Mouse (Mus musculus) neural tube, embryonic 14.5 days (tissue): ENCODE data around the gene 5730596B20Rik. TPM values are rescaled to one million over a fixed set of nuclear protein-coding genes. Genes with fewer than 3 reads are reported as not detected.
A peak's percentile ranks its signal among the peaks of the same experiment; 100 is the strongest.

ENCODE experiments used
- ATAC-seq: fragments of 200-750 bp; cut with Nextera tagmentation; 2 replicates; pipeline ENCODE4 v1.8.0; 2017; ENCODE audit warnings: low read depth, mild to moderate bottlenecking, moderate TSS enrichment, moderate library complexity
- H3K27ac ChIP-seq: fragments of 300-500 bp; sonication (generic); 2 replicates; pipeline ENCODE4 v1.5.1; 2014; ENCODE audit warnings: low read depth, mild to moderate bottlenecking, control low read depth, low read length, moderate library complexity, mixed read lengths
- H3K27me3 ChIP-seq: fragments of 300-500 bp; sonication (generic); 2 replicates; pipeline ENCODE4 v1.6.1; 2014; ENCODE audit warnings: low read length; ENCODE audit not compliant: control insufficient read depth, insufficient read depth
- H3K36me3 ChIP-seq: fragments of 300-500 bp; sonication (generic); 2 replicates; pipeline ENCODE4 v1.6.1; 2014; ENCODE audit warnings: low read length, mixed read lengths; ENCODE audit not compliant: control insufficient read depth, insufficient read depth
- H3K4me1 ChIP-seq: fragments of 300-500 bp; sonication (generic); 2 replicates; pipeline ENCODE4 v1.6.1; 2014; ENCODE audit warnings: low read length; ENCODE audit not compliant: control insufficient read depth, insufficient read depth
- H3K4me2 ChIP-seq: fragments of 300-500 bp; sonication (generic); 2 replicates; pipeline ENCODE4 v1.6.1; 2014; ENCODE audit warnings: mild to moderate bottlenecking, low read depth, low read length, control low read depth
- H3K4me3 ChIP-seq: fragments of 300-500 bp; sonication (generic); 2 replicates; pipeline ENCODE4 v1.5.1; 2014; ENCODE audit warnings: low read depth, low read length, control low read depth, mixed read lengths
- H3K9ac ChIP-seq: fragments of 300-500 bp; sonication (generic); replicated peaks from 2 replicates; pipeline ENCODE4 v1.6.1; 2014; ENCODE audit warnings: low read depth, mild to moderate bottlenecking, control low read depth, low read length, mixed read lengths
- H3K9me3 ChIP-seq: fragments of 300-500 bp; sonication (generic); 2 replicates; pipeline ENCODE4 v1.6.1; 2016; ENCODE audit warnings: low read length; ENCODE audit not compliant: control insufficient read depth
- WGBS: fragments of 180-500 bp; shearing (Covaris S2); extraction: QIAGEN DNeasy Blood & Tissue Kit; methylation state at CpG from one replicate; pipeline ENCODE4 v1.1.7; 2014; 5-methylcytosine and 5-hydroxymethylcytosine counted together
- polyA plus RNA-seq: library from polyadenylated mRNA; unstranded; fragments of >200 nt; fragmentation: Nextera tagmentation; extraction: Ambion mirVana; gene quantifications from 2 replicates; pipeline ENCODE4 v1.2.1, GENCODE M21; 2014

5730596B20Rik gene
- polyA plus RNA-seq, 1 experiment from 2014 or later = 2.2 TPM

GRCm38 (mm10) chr6:52179690-52180089, 2.4 kb downstream of the 5730596B20Rik start:
- no peak for ATAC-seq
- Histone ChIP-seq H3K36me3 (peaks cover 8% of the 10 kb centered on the region; the same call in 1 of the 2 replicates), H3K27ac (peak overlapping the region; percentile 87), H3K4me2 (peak overlapping the region; percentile 90), H3K9ac (peak overlapping the region; percentile 76), H3K4me3 (peak overlapping the region; percentile 38), H3K4me1 (peaks cover 74% of the 10 kb centered on the region), H3K27me3 (no peaks in the 10 kb centered on the region), H3K9me3 (no peaks in the 10 kb centered on the region)
- WGBS = 3% methylated on average over 10 of the region's 10 CpGs

GRCm38 (mm10) chr6:52180213-52180710, 3.0 kb downstream of the 5730596B20Rik start:
- Histone ChIP-seq H3K4me3 (peak overlapping the region; percentile 38), H3K27ac (peak overlapping the region; percentile 87), H3K4me2 (peak overlapping the region; percentile 90), H3K4me1 (peaks cover 75% of the 10 kb centered on the region), H3K36me3 (peaks cover 8% of the 10 kb centered on the region; the same call in 1 of the 2 replicates), H3K9me3 (no peaks in the 10 kb centered on the region), H3K9ac (peak overlapping the region; percentile 76), H3K27me3 (no peaks in the 10 kb centered on the region)
- 8% methylated on average over 11 of the region's 11 CpGs for WGBS
- no peak for ATAC-seq

GRCm38 (mm10) chr6:52180726-52181125, 3.4 kb downstream of the 5730596B20Rik start:
- H3K9me3 ChIP-seq = no peaks in the 10 kb centered on the region
- peaks cover 8% of the 10 kb centered on the region; the same call in 1 of the 2 replicates for H3K36me3 ChIP-seq
- H3K27ac ChIP-seq = peak overlapping the region; percentile 87
- peak overlapping the region; percentile 90 for H3K4me2 ChIP-seq
- H3K9ac ChIP-seq = peak overlapping the region; percentile 76; the same call in 1 of the 2 replicates
- H3K4me3 ChIP-seq = peak overlapping the region; percentile 38; the same call in 1 of the 2 replicates
- no peak for ATAC-seq
- 18% methylated on average over 3 of the region's 3 CpGs for WGBS
- no peaks in the 10 kb centered on the region for H3K27me3 ChIP-seq
- peaks cover 75% of the 10 kb centered on the region for H3K4me1 ChIP-seq

- H3K4me1 ChIP-seq = peaks cover 68% of the 10 kb centered on the region
These were observed 4.7 kb downstream of the 5730596B20Rik start for GRCm38 (mm10) chr6:52182030-52182429.

GRCm38 (mm10) chr6:52182793-52183192, 5.5 kb downstream of the 5730596B20Rik start:
- peaks cover 64% of the 10 kb centered on the region for H3K4me1 ChIP-seq
- ATAC-seq = no peak
- H3K4me2 ChIP-seq = no peak overlapping the region
- H3K9ac ChIP-seq = no peak overlapping the region
- H3K27me3 ChIP-seq = no peaks in the 10 kb centered on the region
- peak overlapping the region; percentile 44; the same call in 1 of the 2 replicates for H3K27ac ChIP-seq
- H3K36me3 ChIP-seq = peaks cover 8% of the 10 kb centered on the region; the same call in 1 of the 2 replicates
- H3K4me3 ChIP-seq = no peak overlapping the region
- H3K9me3 ChIP-seq = no peaks in the 10 kb centered on the region
- 19% methylated on average over 1 of the region's 1 CpGs for WGBS

More at GRCm38 (mm10) chr6:52182030-52182429, 4.7 kb downstream of the 5730596B20Rik start:
- Histone ChIP-seq H3K27me3 (no peaks in the 10 kb centered on the region), H3K27ac (no peak overlapping the region), H3K9me3 (no peaks in the 10 kb centered on the region), H3K36me3 (peaks cover 8% of the 10 kb centered on the region; the same call in 1 of the 2 replicates), H3K4me2 (no peak overlapping the region), H3K9ac (no peak overlapping the region), H3K4me3 (no peak overlapping the region)
- WGBS = 36% methylated on average over 2 of the region's 2 CpGs
- no peak for ATAC-seq

GRCm38 (mm10) chr6:52183311-52184080, 6.2 kb downstream of the 5730596B20Rik start:
- Histone ChIP-seq H3K4me2 (no peak overlapping the region), H3K4me3 (no peak overlapping the region), H3K27ac (peak overlapping the region; percentile 44), H3K36me3 (peaks cover 8% of the 10 kb centered on the region; the same call in 1 of the 2 replicates), H3K27me3 (no peaks in the 10 kb centered on the region), H3K9ac (no peak overlapping the region), H3K9me3 (no peaks in the 10 kb centered on the region), H3K4me1 (peaks cover 64% of the 10 kb centered on the region)
- no peak for ATAC-seq
- WGBS = 15% methylated on average over 10 of the region's 10 CpGs

GRCm38 (mm10) chr6:52184668-52185067, 7.4 kb downstream of the 5730596B20Rik start:
- H3K4me3 ChIP-seq = no peak overlapping the region
- H3K27ac ChIP-seq = 0 out of 2 replicates have a peak overlapping the region, but pooled peaks have one; percentile 22

GRCm38 (mm10) chr6:52185222-52185621, 7.9 kb downstream of the 5730596B20Rik start:
- Histone ChIP-seq H3K9ac (no peak overlapping the region; the same call in 1 of the 2 replicates), H3K27ac (no peak overlapping the region), H3K4me2 (peak overlapping the region; percentile 27; the same call in 1 of the 2 replicates), H3K4me1 (peaks cover 63% of the 10 kb centered on the region), H3K36me3 (peaks cover 20% of the 10 kb centered on the region; the same call in 1 of the 2 replicates), H3K4me3 (no peak overlapping the region), H3K27me3 (no peaks in the 10 kb centered on the region), H3K9me3 (no peaks in the 10 kb centered on the region)
- no peak for ATAC-seq
- WGBS = 2% methylated on average over 19 of the region's 19 CpGs

More at GRCm38 (mm10) chr6:52184668-52185067, 7.4 kb downstream of the 5730596B20Rik start:
- Histone ChIP-seq H3K9me3 (no peaks in the 10 kb centered on the region), H3K9ac (0 out of 2 replicates have a peak overlapping the region, but pooled peaks have one; percentile 11), H3K27me3 (no peaks in the 10 kb centered on the region), H3K36me3 (peaks cover 16% of the 10 kb centered on the region; the same call in 1 of the 2 replicates), H3K4me2 (peak overlapping the region; percentile 27; the same call in 1 of the 2 replicates), H3K4me1 (peaks cover 63% of the 10 kb centered on the region)
- 9% methylated on average over 6 of the region's 6 CpGs for WGBS
- no peak for ATAC-seq
